Mouse (Mus musculus) testis, adult 2 months (tissue): ENCODE measurements around the gene Itpr1. TPM values are rescaled to one million over a fixed set of nuclear protein-coding genes. Genes with fewer than 3 reads are reported as not detected.

Source experiments
- H3K27ac ChIP-seq: fragments of 200-500 bp; 2 replicates; pipeline ENCODE4 v1.5.1; 2012; ENCODE audit warnings: low read depth, low read length; ENCODE audit not compliant: control insufficient read depth, insufficient read depth
- H3K27me3 ChIP-seq: fragments of 200-500 bp; 2 replicates; pipeline ENCODE4 v1.6.1; 2012; ENCODE audit warnings: mild to moderate bottlenecking, low read length, moderate library complexity; ENCODE audit not compliant: control insufficient read depth, insufficient read depth
- H3K36me3 ChIP-seq: fragments of 200-500 bp; 2 replicates; pipeline ENCODE4 v1.6.1; 2012; ENCODE audit warnings: mild to moderate bottlenecking, low read length; ENCODE audit not compliant: control insufficient read depth, insufficient read depth
- H3K4me1 ChIP-seq: fragments of 200-500 bp; 2 replicates; pipeline ENCODE4 v1.6.1; 2012; ENCODE audit warnings: low read length; ENCODE audit not compliant: control insufficient read depth, insufficient read depth
- H3K4me3 ChIP-seq: fragments of 200-500 bp; 2 replicates; pipeline ENCODE4 v1.5.1; 2012; ENCODE audit warnings: low read depth, mild to moderate bottlenecking, low read length, moderate library complexity, mixed read lengths; ENCODE audit not compliant: control insufficient read depth
- CTCF ChIP-seq: fragments of 200-500 bp; IDR thresholded peaks from 2 replicates; pipeline ENCODE4 v1.5.1; 2012; ENCODE audit warnings: low read depth, mild to moderate bottlenecking, inconsistent platforms, low read length, moderate library complexity; ENCODE audit not compliant: control insufficient read depth, insufficient read depth, insufficient replicate concordance
- POLR2A ChIP-seq: fragments of 200-500 bp; IDR thresholded peaks from 2 replicates; pipeline ENCODE4 v1.6.1; 2012; ENCODE audit warnings: low read depth, mild to moderate bottlenecking, inconsistent platforms, low read length, moderate library complexity; ENCODE audit not compliant: control insufficient read depth
- polyA plus RNA-seq: library from polyadenylated mRNA; depleted of rRNA; stranded (reverse); fragments of >200 nt; gene quantifications from 2 replicates; pipeline ENCODE4 v1.2.3, GENCODE M21; 2012

Itpr1 gene
- polyA plus RNA-seq, 1 experiment, result 7.3 TPM

GRCm38 (mm10) chr6:108494185-108494804 is 281.4 kb downstream of the Itpr1 start:
- no peaks in the 10 kb centered on the region for H3K4me1 ChIP-seq
- H3K4me3 ChIP-seq, result no peak overlapping the region
- no peaks in the 10 kb centered on the region for H3K36me3 ChIP-seq
- TF ChIP-seq POLR2A, result no peak
- no peak for TF ChIP-seq CTCF
- no peaks in the 10 kb centered on the region for H3K27me3 ChIP-seq
- H3K27ac ChIP-seq, result no peak overlapping the region

GRCm38 (mm10) chr6:108494994-108495393 is 282.1 kb downstream of the Itpr1 start:
- H3K27me3 ChIP-seq, result no peaks in the 10 kb centered on the region
- H3K4me1 ChIP-seq, result no peaks in the 10 kb centered on the region
- no peaks in the 10 kb centered on the region for H3K36me3 ChIP-seq
- H3K4me3 ChIP-seq, result no peak overlapping the region
- no peak overlapping the region for H3K27ac ChIP-seq
- no peak for TF ChIP-seq CTCF
- TF ChIP-seq POLR2A, result no peak

GRCm38 (mm10) chr6:108498070-108498469 is 285.2 kb downstream of the Itpr1 start:
- Histone ChIP-seq H3K27me3 (no peaks in the 10 kb centered on the region), H3K4me3 (no peak overlapping the region), H3K27ac (no peak overlapping the region), H3K4me1 (no peaks in the 10 kb centered on the region), H3K36me3 (no peaks in the 10 kb centered on the region)
- TF ChIP-seq CTCF (no peak), POLR2A (no peak)

GRCm38 (mm10) chr6:108503651-108504050 is 290.8 kb downstream of the Itpr1 start:
- H3K27ac ChIP-seq, result no peak overlapping the region
- H3K27me3 ChIP-seq, result no peaks in the 10 kb centered on the region
- no peaks in the 10 kb centered on the region for H3K4me1 ChIP-seq
- H3K36me3 ChIP-seq, result no peaks in the 10 kb centered on the region
- H3K4me3 ChIP-seq, result no peak overlapping the region
- TF ChIP-seq CTCF (no peak), POLR2A (no peak)

- no peaks in the 10 kb centered on the region for H3K27me3 ChIP-seq
- TF ChIP-seq CTCF, result no peak
- no peak for TF ChIP-seq POLR2A
- no peaks in the 10 kb centered on the region for H3K4me1 ChIP-seq
- no peak overlapping the region for H3K4me3 ChIP-seq
- no peak overlapping the region for H3K27ac ChIP-seq
- H3K36me3 ChIP-seq, result no peaks in the 10 kb centered on the region
Measured at GRCm38 (mm10) chr6:108504717-108505116, 291.8 kb downstream of the Itpr1 start.

- no peaks in the 10 kb centered on the region for H3K4me1 ChIP-seq
- H3K4me3 ChIP-seq, result no peak overlapping the region
- H3K36me3 ChIP-seq, result no peaks in the 10 kb centered on the region
- TF ChIP-seq POLR2A, result no peak
- TF ChIP-seq CTCF, result no peak
- no peak overlapping the region for H3K27ac ChIP-seq
- H3K27me3 ChIP-seq, result no peaks in the 10 kb centered on the region
Measured at GRCm38 (mm10) chr6:108506161-108506560, 293.3 kb downstream of the Itpr1 start.

- no peaks in the 10 kb centered on the region for H3K27me3 ChIP-seq
- no peak for TF ChIP-seq POLR2A
- no peak for TF ChIP-seq CTCF
- no peak overlapping the region for H3K27ac ChIP-seq
- H3K4me3 ChIP-seq, result no peak overlapping the region
- H3K4me1 ChIP-seq, result no peaks in the 10 kb centered on the region
- no peaks in the 10 kb centered on the region for H3K36me3 ChIP-seq
Measured at GRCm38 (mm10) chr6:108507337-108507736, 294.4 kb downstream of the Itpr1 start.
